Mouse (Mus musculus): ENCODE measurements around the gene Musk.

- TF ChIP-seq CTCF (IDR thresholded peaks at IDR 0.05; ENCODE audit: low read depth) (no peak), EP300 (IDR thresholded peaks at IDR 0.05; ENCODE audit: low read depth) (no peak)
Observed at GRCm38 (mm10) chr4:58339226-58339625, 53.5 kb downstream of the Musk start.
